Comparison of ENCODE assay signal across 26 mouse cellular contexts in genomic region chr2:44160358-44160757, GRCm38 (mm10).
DNase-seq lines count a peak whose midpoint lies in the region; ATAC-seq and TF ChIP-seq lines count a peak whose summit lies in the region.
"Had no signal": no experiment of that assay in that cellular context is flagged by ENCODE, and none has a peak within 500 bp of the region (broad histone marks: within the 10 kb centered on the region; RNA-seq: fewer than 3 reads in every experiment).

No protein-coding gene starts in this region.

- whole genome bisulfite sequencing in lung, embryonic 16.5 days = 48% methylated on average over 4 of the region's 4 CpGs
- WGBS in embryonic facial prominence, embryonic 14.5 days = 14% methylated on average over 4 of the region's 4 CpGs
- 39% methylated on average over 4 of the region's 4 CpGs for WGBS in limb, embryonic 10.5 days

- no peak for TF ChIP-seq CTCF in left cerebral cortex, adult 2 months (IDR thresholded peaks at IDR 0.05)

- H3K4me3 ChIP-seq in lung, embryonic 16.5 days (ENCODE audit: low read length) = no peak overlapping the region
- H3K4me3 ChIP-seq in embryonic facial prominence, embryonic 14.5 days (ENCODE audit: low read depth, low read length) = no peak overlapping the region
- H3K4me3 ChIP-seq in limb, embryonic 10.5 days = no peak overlapping the region
- no peak overlapping the region for H3K4me3 ChIP-seq in left cerebral cortex, adult 2 months
- H3K4me3 ChIP-seq: heart, adult 2 months; heart, embryonic 15.5 days; intestine, embryonic 15.5 days; layer of hippocampus, adult 2 months; liver, embryonic 12.5 days; midbrain, embryonic 15.5 days; stomach, embryonic 15.5 days had no signal

- no peak overlapping the region for H3K9ac ChIP-seq in lung, embryonic 16.5 days (ENCODE audit: low read length)
- no peak overlapping the region for H3K9ac ChIP-seq in embryonic facial prominence, embryonic 14.5 days (ENCODE audit: low read depth, low read length)
- H3K9ac ChIP-seq: heart, embryonic 15.5 days; hindbrain, embryonic 14.5 days; intestine, embryonic 15.5 days; liver, embryonic 12.5 days; midbrain, embryonic 15.5 days; stomach, embryonic 15.5 days had no signal

- H3K27me3 ChIP-seq in lung, embryonic 16.5 days (ENCODE audit: control insufficient read depth, insufficient read depth, low read depth, low read length) = no peaks in the 10 kb centered on the region
- no peaks in the 10 kb centered on the region for H3K27me3 ChIP-seq in embryonic facial prominence, embryonic 14.5 days (replicated peaks; ENCODE audit: control insufficient read depth, insufficient read depth, low read length)
- H3K27me3 ChIP-seq in limb, embryonic 10.5 days (ENCODE audit: low read depth, poor library complexity, severe bottlenecking) = no peaks in the 10 kb centered on the region
- H3K27me3 ChIP-seq: heart, embryonic 15.5 days; intestine, embryonic 15.5 days; liver, embryonic 12.5 days; midbrain, embryonic 15.5 days; stomach, embryonic 15.5 days had no signal

- H3K9me3 ChIP-seq in lung, embryonic 16.5 days (ENCODE audit: control insufficient read depth, low read length) = no peaks in the 10 kb centered on the region
- H3K9me3 ChIP-seq in embryonic facial prominence, embryonic 14.5 days (ENCODE audit: control insufficient read depth, low read length) = no peaks in the 10 kb centered on the region
- H3K9me3 ChIP-seq in limb, embryonic 10.5 days (replicated peaks) = no peaks in the 10 kb centered on the region
- H3K9me3 ChIP-seq: heart, embryonic 15.5 days; intestine, embryonic 15.5 days; liver, embryonic 12.5 days; midbrain, embryonic 15.5 days; stomach, embryonic 15.5 days had no signal

- no peaks in the 10 kb centered on the region for H3K36me3 ChIP-seq in lung, embryonic 16.5 days (ENCODE audit: control insufficient read depth, insufficient read depth, low read length)
- no peaks in the 10 kb centered on the region for H3K36me3 ChIP-seq in embryonic facial prominence, embryonic 14.5 days (ENCODE audit: control insufficient read depth, insufficient read depth, low read length)
- H3K36me3 ChIP-seq in limb, embryonic 10.5 days = no peaks in the 10 kb centered on the region
- H3K36me3 ChIP-seq: heart, embryonic 15.5 days; intestine, embryonic 15.5 days; liver, embryonic 12.5 days; midbrain, embryonic 15.5 days; stomach, embryonic 15.5 days had no signal

- no peaks in the 10 kb centered on the region for H3K4me1 ChIP-seq in lung, embryonic 16.5 days (replicated peaks; ENCODE audit: control insufficient read depth, insufficient read depth, low read length)
- H3K4me1 ChIP-seq in embryonic facial prominence, embryonic 14.5 days (ENCODE audit: control insufficient read depth, insufficient read depth, low read length) = peaks cover 6% of the 10 kb centered on the region; the same call in 1 of the 2 replicates
- H3K4me1 ChIP-seq in limb, embryonic 10.5 days = peaks cover 13% of the 10 kb centered on the region; the same call in 1 of the 2 replicates
- H3K4me1 ChIP-seq: heart, embryonic 15.5 days; intestine, embryonic 15.5 days; liver, embryonic 12.5 days; midbrain, embryonic 15.5 days; stomach, embryonic 15.5 days had no signal

- ATAC-seq in lung, embryonic 16.5 days (ENCODE audit: low read depth) = peak; percentile 20; the same call in 1 of the 2 replicates
- ATAC-seq in embryonic facial prominence, embryonic 14.5 days (ENCODE audit: low read depth) = 0 out of 2 replicates have a peak, but pooled peaks have one; percentile 71
- no peak for ATAC-seq in inflammation-experienced regulatory T-cells, adult 6 months
- ATAC-seq: forebrain, embryonic 16.5 days; intestine, embryonic 15.5 days; liver, embryonic 12.5 days; midbrain, embryonic 15.5 days had no signal

- no peak for DNase-seq in lung, postnatal 36 days
- peak; percentile 92 for DNase-seq in embryonic facial prominence, embryonic 14.5 days (ENCODE audit: low spot score)
- DNase-seq in limb, embryonic 10.5 days (ENCODE audit: low spot score) = no peak
- no peak for DNase-seq in left cerebral cortex, adult 2 months (ENCODE audit: extremely low spot score in 1 of 2, low spot score in 2 of 2)
- DNase-seq in cerebellum, postnatal 4 days (ENCODE audit: low spot score in 2 of 2) = no peak
- DNase-seq: adrenal gland, postnatal 14 days; cerebellum, postnatal 36 days; gastrocnemius, postnatal 36 days; heart, adult 2 months; heart, postnatal 4 days; kidney, adult 8-10 months; kidney, postnatal 10 days; layer of hippocampus, postnatal 36 days; lung, adult 18-20 months; thymus, adult 18-20 months; thymus, postnatal 36 days had no signal

- intact Hi-C loops in left cerebral cortex, adult 2 months (cut with DNase I) = no loop called here

- H3K27ac ChIP-seq in lung, embryonic 16.5 days (ENCODE audit: low read length) = peak overlapping the region; percentile 36; the same call in 1 of the 2 replicates
- peak overlapping the region; percentile 75 for H3K27ac ChIP-seq in embryonic facial prominence, embryonic 14.5 days (replicated peaks; ENCODE audit: low read depth, low read length)
- peak overlapping the region; percentile 53; the same call in 1 of the 2 replicates for H3K27ac ChIP-seq in limb, embryonic 10.5 days
- H3K27ac ChIP-seq in left cerebral cortex, adult 2 months = no peak overlapping the region
- H3K27ac ChIP-seq: heart, adult 2 months; heart, embryonic 15.5 days; hindbrain, embryonic 14.5 days; intestine, embryonic 15.5 days; layer of hippocampus, adult 2 months; liver, embryonic 12.5 days; midbrain, embryonic 15.5 days; stomach, embryonic 15.5 days had no signal

- H3K4me2 ChIP-seq in lung, embryonic 16.5 days (ENCODE audit: low read depth, low read length) = no peak overlapping the region
- 0 out of 2 replicates have a peak overlapping the region, but pooled peaks have one; percentile 3 for H3K4me2 ChIP-seq in embryonic facial prominence, embryonic 14.5 days (ENCODE audit: low read depth, low read length)
- H3K4me2 ChIP-seq: heart, embryonic 15.5 days; hindbrain, embryonic 14.5 days; intestine, embryonic 15.5 days; liver, embryonic 12.5 days; midbrain, embryonic 15.5 days; stomach, embryonic 15.5 days had no signal
